Mouse (Mus musculus): ENCODE data around the gene Erp27. TPM values are rescaled to one million over a fixed set of nuclear protein-coding genes. Genes with fewer than 3 reads are reported as not detected.

The Erp27 gene
- polyA plus RNA-seq, 1 experiment = 0.05 TPM

DNA sequence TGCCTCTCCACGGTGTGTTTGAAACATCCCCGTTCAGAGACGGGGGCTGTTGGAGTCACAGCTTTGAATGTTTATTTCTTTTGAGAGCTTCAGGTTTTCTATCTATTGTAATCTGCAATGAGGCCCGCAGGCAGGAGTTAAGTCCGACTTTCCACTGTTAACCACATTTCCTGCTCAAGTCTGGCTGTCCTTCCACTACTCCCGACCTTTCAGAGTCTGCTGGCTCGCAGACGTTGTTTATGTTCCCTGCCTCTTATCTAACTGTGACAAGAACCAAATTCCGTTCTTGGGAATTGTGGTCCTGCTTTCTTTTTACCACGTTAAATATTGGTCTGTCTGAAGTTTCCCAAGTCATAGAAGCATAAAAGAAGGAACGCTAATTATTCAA, 64.1 kb downstream of the Erp27 start:
- TF ChIP-seq USF1 (IDR thresholded peaks at IDR 0.05; ENCODE audit: low read depth) (no peak), SRF (IDR thresholded peaks at IDR 0.05; ENCODE audit: control insufficient read depth, insufficient read length, low read depth) (no peak), MAX (IDR thresholded peaks at IDR 0.05; ENCODE audit: low read depth) (no peak), REST (IDR thresholded peaks at IDR 0.05; ENCODE audit: insufficient read depth, insufficient read length) (no peak)
- Histone ChIP-seq H3K36me3 (ENCODE audit: control insufficient read depth, insufficient read depth) (no peaks in the 10 kb centered on the region), H3K27me3 (ENCODE audit: control insufficient read depth, insufficient read depth, insufficient read length) (no peaks in the 10 kb centered on the region), H3K4me3 (no peak overlapping the region), H3K4me2 (ENCODE audit: low read depth) (no peak overlapping the region), H3ac (ENCODE audit: control insufficient read depth, insufficient read length) (no peak overlapping the region), H3K79me2 (ENCODE audit: control insufficient read depth, insufficient read depth) (no peaks in the 10 kb centered on the region)

Other genes starting within 250 kb of the Erp27 start
- gene Gucy2c, start 140.4 kb downstream of the Erp27 start, polyA plus RNA-seq (2012; fragmentation: generic; extraction: Trizol) = 0.01 TPM
- 0.31 TPM for gene Hist4h4, start 117.8 kb downstream of the Erp27 start, polyA plus RNA-seq (2012; fragmentation: generic; extraction: Trizol)
- 254 TPM for gene H2afj, start 113.9 kb downstream of the Erp27 start, polyA plus RNA-seq (2012; fragmentation: generic; extraction: Trizol)
- gene BC049715, start 94.6 kb downstream of the Erp27 start, polyA plus RNA-seq (2012; fragmentation: generic; extraction: Trizol) = 0.10 TPM
- gene Wbp11, start 93.9 kb downstream of the Erp27 start, polyA plus RNA-seq (2012; fragmentation: generic; extraction: Trizol) = 44.6 TPM
- gene Smco3, start 86.7 kb downstream of the Erp27 start, polyA plus RNA-seq (2012; fragmentation: generic; extraction: Trizol) = 0.12 TPM
- not detected for gene Art4, start 64.4 kb downstream of the Erp27 start, polyA plus RNA-seq (2012; fragmentation: generic; extraction: Trizol)
- gene Mgp, start 46.4 kb downstream of the Erp27 start, polyA plus RNA-seq (2012; fragmentation: generic; extraction: Trizol) = 132 TPM
- gene Pde6h, start 1.7 kb upstream of the Erp27 start, polyA plus RNA-seq (2012; fragmentation: generic; extraction: Trizol) = 0.12 TPM
- 90.2 TPM for gene Arhgdib, start 19.7 kb upstream of the Erp27 start, polyA plus RNA-seq (2012; fragmentation: generic; extraction: Trizol)
- gene Rerg, start 248.3 kb upstream of the Erp27 start, polyA plus RNA-seq (2012; fragmentation: generic; extraction: Trizol) = 3.1 TPM

Measured in myocyte (in vitro differentiated cells).